Mouse (Mus musculus) MEL (cell line): ENCODE data around the gene Lrtm2. TPM values are rescaled to one million over a fixed set of nuclear protein-coding genes. Genes with fewer than 3 reads are reported as not detected.

Experiments
- DNase-seq: peaks from one replicate; pipeline ENCODE4 v3.0.0; 2011; ENCODE audit warnings: low read depth, low spot score
- H3K27ac ChIP-seq: 2 replicates; pipeline ENCODE4 v1.5.1; 2012; ENCODE audit warnings: low read depth, mild to moderate bottlenecking, control low read depth, low read length, moderate library complexity; ENCODE audit not compliant: control insufficient read depth
- H3K27me3 ChIP-seq, 2 experiments: fragments of 150-350 bp in 1 of 2; sonication (generic) in 1 of 2; 2 replicates each; pipeline ENCODE4 v1.6.1; 2012; ENCODE audit warnings: low read length in 2 of 2, mild to moderate bottlenecking in 2 of 2, improper control_type of control experiment in 1 of 2, moderate library complexity in 1 of 2; ENCODE audit not compliant: insufficient read depth in 2 of 2, control insufficient read depth in 1 of 2
- H3K36me3 ChIP-seq, 2 experiments: 2 replicates each; pipeline ENCODE4 v1.6.1; 2012 to 2014; ENCODE audit warnings: low read length in 2 of 2, improper control_type of control experiment in 1 of 2, inconsistent platforms in 1 of 2, mild to moderate bottlenecking in 1 of 2; ENCODE audit not compliant: insufficient read depth in 2 of 2, control insufficient read depth in 1 of 2
- H3K4me1 ChIP-seq, 2 experiments: fragments of 150-350 bp in 1 of 2; sonication (generic) in 1 of 2; 2 replicates each; pipeline ENCODE4 v1.6.1; 2012; ENCODE audit warnings: low read length in 2 of 2, improper control_type of control experiment in 1 of 2, mild to moderate bottlenecking in 1 of 2; ENCODE audit not compliant: insufficient read depth in 2 of 2, control insufficient read depth in 1 of 2
- H3K4me3 ChIP-seq, 2 experiments: fragments of 150-350 bp in 1 of 2; sonication (generic) in 1 of 2; 2 replicates each; pipeline ENCODE4 v1.5.1; 2012; ENCODE audit warnings: low read depth in 2 of 2, low read length in 2 of 2, mild to moderate bottlenecking in 2 of 2, moderate library complexity in 2 of 2, control low read depth in 1 of 2, improper control_type of control experiment in 1 of 2; ENCODE audit not compliant: control insufficient read depth in 1 of 2, insufficient read depth in 1 of 2
- H3K79me2 ChIP-seq: 2 replicates; pipeline ENCODE4 v1.6.1; 2012; ENCODE audit warnings: mild to moderate bottlenecking, low read length, moderate library complexity; ENCODE audit not compliant: control insufficient read depth, poor library complexity, insufficient read depth
- H3K9ac ChIP-seq: 2 replicates; pipeline ENCODE4 v1.6.1; 2012; ENCODE audit warnings: low read depth, mild to moderate bottlenecking, control low read depth, low read length, moderate library complexity; ENCODE audit not compliant: control insufficient read depth, poor library complexity, severe bottlenecking
- H3K9me3 ChIP-seq: fragments of 150-350 bp; sonication (generic); replicated peaks from 2 replicates; pipeline ENCODE4 v1.6.1; 2012; ENCODE audit warnings: mild to moderate bottlenecking, low read length, improper control_type of control experiment, moderate library complexity; ENCODE audit not compliant: insufficient read depth
- CTCF ChIP-seq, 3 experiments: IDR thresholded peaks in 2 of 3; conservative IDR thresholded peaks in 1 of 3; 2 replicates each; pipeline ENCODE4 v1.5.1; 2011 to 2012; ENCODE audit warnings: low read length in 3 of 3, low read depth in 2 of 3, mild to moderate bottlenecking in 2 of 3, improper control_type of control experiment in 1 of 3, inconsistent platforms in 1 of 3, mixed read lengths in 1 of 3, moderate library complexity in 1 of 3; ENCODE audit not compliant: control insufficient read depth in 1 of 3, insufficient read depth in 1 of 3, poor library complexity in 1 of 3, severe bottlenecking in 1 of 3
- EP300 ChIP-seq, 2 experiments: IDR thresholded peaks; 2 replicates each; pipeline ENCODE4 v1.6.1; 2011; ENCODE audit warnings: improper control_type of control experiment in 2 of 2, low read length in 2 of 2, low read depth in 1 of 2, mild to moderate bottlenecking in 1 of 2
- ETS1 ChIP-seq: IDR thresholded peaks from 2 replicates; pipeline ENCODE4 v1.6.1; 2012; ENCODE audit warnings: low read depth, mild to moderate bottlenecking, inconsistent platforms, low read length, improper control_type of control experiment, moderate library complexity
- GATA1 ChIP-seq: IDR thresholded peaks from 2 replicates; pipeline ENCODE4 v1.6.1; 2011; ENCODE audit warnings: low read depth, low read length, improper control_type of control experiment
- JUND ChIP-seq: IDR thresholded peaks from 2 replicates; pipeline ENCODE4 v1.6.1; 2011; ENCODE audit warnings: low read depth, mild to moderate bottlenecking, improper control_type of control experiment, low read length
- MAX ChIP-seq: IDR thresholded peaks from 2 replicates; pipeline ENCODE4 v1.6.1; 2011; ENCODE audit warnings: low read length, improper control_type of control experiment
- MAZ ChIP-seq: IDR thresholded peaks from 2 replicates; pipeline ENCODE4 v1.6.1; 2012; ENCODE audit warnings: low read depth, mild to moderate bottlenecking, inconsistent platforms, low read length, improper control_type of control experiment
- MYB ChIP-seq: IDR thresholded peaks from 2 replicates; pipeline ENCODE4 v1.6.1; 2011; ENCODE audit warnings: mild to moderate bottlenecking, low read depth, low read length, improper control_type of control experiment
- SMC3 ChIP-seq: IDR thresholded peaks from 2 replicates; pipeline ENCODE4 v1.6.1; 2011; ENCODE audit warnings: low read depth, low read length, improper control_type of control experiment
- TAL1 ChIP-seq: IDR thresholded peaks from 2 replicates; pipeline ENCODE4 v1.6.1; 2012; ENCODE audit warnings: mild to moderate bottlenecking, inconsistent platforms, low read length, moderate library complexity, mixed read lengths
- TBP ChIP-seq: IDR thresholded peaks from 2 replicates; pipeline ENCODE4 v1.8.0; 2011; ENCODE audit warnings: low read depth, low read length, improper control_type of control experiment
- TCF12 ChIP-seq: IDR thresholded peaks from 2 replicates; pipeline ENCODE4 v1.6.1; 2014; ENCODE audit warnings: low read depth, mild to moderate bottlenecking, inconsistent platforms, low read length, improper control_type of control experiment, moderate library complexity
- ZNF384 ChIP-seq: IDR thresholded peaks from 2 replicates; pipeline ENCODE4 v1.6.1; 2012; ENCODE audit warnings: low read depth, mild to moderate bottlenecking, inconsistent platforms, low read length, improper control_type of control experiment
- polyA plus RNA-seq, 2 experiments: library from polyadenylated mRNA; stranded (reverse) in 1 of 2; unstranded in 1 of 2; fragments of >175 nt in 1 of 2; fragments of >200 nt in 1 of 2; gene quantifications; 2 replicates each; pipeline versions ENCODE4 v1.2.1 to v1.2.4; 2012; ENCODE audit warnings: low replicate concordance in 2 of 2, low read depth in 1 of 2; ENCODE audit not compliant: insufficient read length in 2 of 2, insufficient read depth in 1 of 2, missing spikeins in 1 of 2
- total RNA-seq: library from RNA; depleted of rRNA; stranded (reverse); fragments of 300-350 nt; gene quantifications from 2 replicates; pipeline ENCODE4 v1.2.3, GENCODE M21; 2012

Gene Lrtm2
- total and polyA plus RNA-seq, 3 experiments = not detected

DNA sequence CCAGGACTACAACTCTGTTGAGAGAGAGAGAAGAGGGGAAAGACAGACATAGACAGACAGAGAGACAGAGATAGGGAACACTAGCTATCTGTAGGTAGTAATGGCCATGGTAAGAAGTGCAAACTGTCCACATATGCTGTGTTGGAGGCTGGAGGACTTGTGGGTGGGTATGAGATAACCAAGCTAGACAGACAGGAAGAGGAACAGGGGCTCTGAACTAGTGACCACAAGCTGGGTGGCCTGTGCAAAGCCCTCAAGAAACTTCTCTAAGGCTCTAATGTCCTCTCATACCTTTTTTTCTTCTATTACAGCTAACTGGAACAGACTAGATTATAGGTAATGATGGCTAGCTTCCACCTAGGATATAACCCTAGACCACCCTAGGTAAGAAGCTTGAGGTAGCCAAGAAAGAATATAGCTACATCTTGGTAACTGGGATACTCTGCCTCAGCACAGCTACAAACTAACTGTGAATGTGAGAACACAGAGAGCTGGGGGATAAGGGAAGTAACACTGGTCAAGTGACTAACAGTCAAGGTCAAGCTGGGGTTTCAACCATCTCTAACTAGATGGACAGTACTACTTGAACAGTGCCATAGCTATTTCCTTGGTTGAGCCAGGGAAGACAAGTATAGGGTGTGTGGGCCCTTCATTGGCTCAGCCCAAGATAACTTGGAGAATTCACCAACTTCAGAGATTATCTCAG lies 42.6 kb upstream of the Lrtm2 start:
- DNase-seq = peak; percentile 48
- H3K4me1 ChIP-seq = peaks cover 36 to 39% of the 10 kb centered on the region in 2 experiments
- H3K9me3 ChIP-seq = no peaks in the 10 kb centered on the region
- H3K27ac ChIP-seq = peak overlapping the region; percentile 6; the same call in 1 of the 2 replicates
- no peak overlapping the region for H3K4me3 ChIP-seq
- peaks cover 15% of the 10 kb centered on the region for H3K79me2 ChIP-seq
- no peak overlapping the region for H3K9ac ChIP-seq
- H3K36me3 ChIP-seq = peaks cover 5 to 47% of the 10 kb centered on the region in 2 experiments
- TF ChIP-seq MYB = no peak
- peak; percentile 8; the same call in 1 of the 2 replicates for TF ChIP-seq TAL1
- TF ChIP-seq GATA1 = peak; percentile 27; the same call in 1 of the 2 replicates
- no peak for TF ChIP-seq MAZ
- peak in 1 of 2 experiments; percentile 25; a peak in 1 of 4 replicates for TF ChIP-seq EP300 (IDR thresholded peaks at IDR 0.05; ENCODE audit: low read depth in 1 of 2, low read length in 2 of 2)
- TF ChIP-seq, all 39 proteins: peak for 3
- no peaks in the 10 kb centered on the region for H3K27me3 ChIP-seq

DNA sequence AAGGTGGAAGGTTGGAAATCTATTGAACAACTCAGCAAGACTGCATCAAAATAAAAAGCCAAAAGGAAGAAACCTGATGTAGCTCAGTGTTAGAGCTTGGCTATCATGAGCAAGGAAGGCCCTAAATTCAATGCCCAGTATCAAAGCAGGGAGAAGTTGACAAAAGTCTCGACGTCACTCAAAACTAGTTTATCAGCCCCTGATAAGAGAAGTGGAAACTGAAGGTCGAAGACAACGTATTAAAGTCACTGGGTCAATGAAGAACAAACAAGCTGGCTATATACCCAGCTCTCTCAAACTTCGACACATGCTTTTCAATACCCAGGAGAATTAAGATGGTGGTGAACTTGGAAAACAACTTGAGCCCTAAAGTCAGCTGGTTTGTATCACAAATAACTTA lies 41.7 kb upstream of the Lrtm2 start:
- H3K9me3 ChIP-seq = no peaks in the 10 kb centered on the region
- H3K4me3 ChIP-seq = no peak overlapping the region
- H3K9ac ChIP-seq = no peak overlapping the region
- H3K27ac ChIP-seq = no peak overlapping the region
- H3K36me3 ChIP-seq = peaks cover 6 to 38% of the 10 kb centered on the region in 2 experiments
- TF ChIP-seq TCF12 = no peak
- TF ChIP-seq JUND = no peak
- no peak for TF ChIP-seq ZNF384
- TF ChIP-seq SMC3 = no peak
- TF ChIP-seq GATA1 = peak; percentile 44; the same call in 1 of the 2 replicates
- peaks cover 28 to 33% of the 10 kb centered on the region in 2 experiments for H3K4me1 ChIP-seq
- no peak for DNase-seq
- no peaks in the 10 kb centered on the region for H3K27me3 ChIP-seq
- H3K79me2 ChIP-seq = peaks cover 11% of the 10 kb centered on the region

DNA sequence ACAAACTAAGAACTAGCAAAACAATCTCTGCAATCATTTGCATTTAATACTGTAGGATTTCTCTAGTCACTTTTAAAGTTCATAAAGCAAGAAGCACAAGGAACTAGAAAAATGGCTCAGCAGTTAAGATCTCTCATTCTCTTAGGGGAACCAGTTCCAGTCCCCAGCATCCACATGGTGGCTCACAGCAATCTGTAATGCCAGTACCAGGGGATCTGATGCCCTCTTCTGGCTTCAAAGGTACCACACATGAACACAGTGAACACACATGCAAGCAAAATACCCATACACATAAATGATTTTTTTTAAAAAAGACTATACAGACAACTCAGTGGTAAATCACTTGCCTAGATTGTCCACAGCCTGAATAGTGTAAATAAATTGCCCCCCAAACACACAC lies 41.1 kb upstream of the Lrtm2 start:
- H3K79me2 ChIP-seq = peaks cover 8% of the 10 kb centered on the region
- TF ChIP-seq ETS1 (no peak), TBP (no peak), MAX (no peak), CTCF (IDR thresholded peaks at IDR 0.05 in 2 of 3, conservative IDR thresholded peaks at IDR 0.05 in 1 of 3; ENCODE audit: control insufficient read depth in 1 of 3, insufficient read depth in 1 of 3, low read depth in 2 of 3, low read length in 3 of 3, poor library complexity in 1 of 3, severe bottlenecking in 1 of 3) (peak in 1 of 3 experiments; percentile 32; a peak in 2 of 6 replicates)

More for the DNA sequence above, 41.1 kb upstream of the Lrtm2 start:
- H3K9ac ChIP-seq = no peak overlapping the region
- peaks cover 23 to 27% of the 10 kb centered on the region in 2 experiments for H3K4me1 ChIP-seq
- H3K9me3 ChIP-seq = no peaks in the 10 kb centered on the region
- H3K36me3 ChIP-seq = peaks cover 6 to 32% of the 10 kb centered on the region in 2 experiments
- peak; percentile 27 for DNase-seq
- H3K27me3 ChIP-seq = no peaks in the 10 kb centered on the region
- H3K27ac ChIP-seq = no peak overlapping the region
- no peak overlapping the region for H3K4me3 ChIP-seq
